Mouse (Mus musculus) brain, embryonic 14.5 days (tissue): ENCODE data around the gene Pfn5.

Experiments
- CTCF ChIP-seq: fragments of 200-500 bp; IDR thresholded peaks from 2 replicates; pipeline ENCODE4 v1.5.1; 2012; ENCODE audit warnings: inconsistent platforms, mild to moderate bottlenecking, moderate library complexity, borderline replicate concordance; ENCODE audit not compliant: insufficient read depth, insufficient read length; ENCODE audit errors: extremely low read depth
- POLR2A ChIP-seq: fragments of 200-500 bp; IDR thresholded peaks from 2 replicates; pipeline ENCODE4 v1.6.1; 2012; ENCODE audit warnings: mild to moderate bottlenecking, inconsistent platforms, borderline replicate concordance; ENCODE audit not compliant: poor library complexity, insufficient read depth, insufficient read length, severe bottlenecking; ENCODE audit errors: extremely low read depth

- no peak for TF ChIP-seq CTCF
- no peak for TF ChIP-seq POLR2A
Observed at GRCm38 (mm10) chrX:95600609-95601008, 42.7 kb downstream of the Pfn5 start.
